Mouse (Mus musculus): ENCODE measurements around the gene Kif23. TPM values are rescaled to one million over a fixed set of nuclear protein-coding genes. Genes with fewer than 3 reads are reported as not detected.

The Kif23 gene
- total RNA-seq, 2 experiments from 2014 or later, result 106 to 190 TPM

DNA sequence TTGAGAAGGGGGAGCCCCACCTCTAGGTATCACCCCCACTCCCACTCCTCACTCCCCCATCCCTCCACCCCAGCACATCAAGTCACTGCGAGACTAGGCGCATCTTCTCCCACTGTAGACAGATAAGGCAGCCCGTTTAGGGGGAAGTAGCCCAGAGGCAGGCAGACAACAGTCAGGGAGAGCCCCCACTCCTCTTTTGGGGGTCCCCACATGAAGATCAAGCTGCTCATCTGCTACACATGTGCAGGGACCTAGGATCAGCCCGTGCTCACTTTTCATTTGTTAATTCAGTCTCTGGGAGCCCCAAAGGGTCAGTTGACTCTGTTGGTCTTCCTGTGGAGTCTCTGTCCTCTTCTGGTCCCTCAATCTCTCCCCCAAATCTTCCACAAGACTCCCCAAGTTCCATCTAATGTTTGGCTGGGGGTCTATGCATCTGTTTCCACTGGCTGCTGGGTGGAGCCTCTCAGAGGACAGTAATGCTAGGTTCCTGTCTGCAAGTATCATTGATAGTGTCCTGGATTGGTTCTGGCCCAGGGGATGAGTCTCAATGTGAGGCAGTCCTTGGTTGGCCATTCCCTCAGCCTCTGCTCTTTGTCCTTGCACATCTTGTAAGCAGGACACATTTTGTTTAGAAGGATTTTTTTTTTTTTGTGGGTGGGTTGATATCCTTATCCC, 38.8 kb downstream of the Kif23 start:
- ATAC-seq (replicated peaks; ENCODE audit: poor library complexity), result no peak

DNA sequence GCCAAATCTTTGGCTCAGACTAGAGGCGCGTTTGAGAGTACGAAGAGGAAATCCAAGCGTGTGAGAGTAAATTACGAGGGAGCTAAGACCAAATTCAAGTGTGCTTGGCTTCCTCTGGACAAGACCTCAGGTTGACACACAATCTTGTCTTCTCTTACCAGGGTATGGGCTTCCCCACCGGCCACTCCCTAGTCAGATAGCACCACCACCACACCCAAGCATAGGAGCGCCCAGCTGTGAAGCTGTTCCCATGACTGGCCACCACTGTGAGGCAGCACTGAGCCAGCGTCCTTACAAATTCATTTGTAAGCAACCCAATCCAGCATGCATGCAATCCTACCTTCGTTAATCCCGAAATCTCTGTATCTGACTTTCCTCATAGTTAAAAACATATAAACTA, 39.7 kb downstream of the Kif23 start:
- ATAC-seq (replicated peaks; ENCODE audit: poor library complexity), result peak; percentile 55

DNA sequence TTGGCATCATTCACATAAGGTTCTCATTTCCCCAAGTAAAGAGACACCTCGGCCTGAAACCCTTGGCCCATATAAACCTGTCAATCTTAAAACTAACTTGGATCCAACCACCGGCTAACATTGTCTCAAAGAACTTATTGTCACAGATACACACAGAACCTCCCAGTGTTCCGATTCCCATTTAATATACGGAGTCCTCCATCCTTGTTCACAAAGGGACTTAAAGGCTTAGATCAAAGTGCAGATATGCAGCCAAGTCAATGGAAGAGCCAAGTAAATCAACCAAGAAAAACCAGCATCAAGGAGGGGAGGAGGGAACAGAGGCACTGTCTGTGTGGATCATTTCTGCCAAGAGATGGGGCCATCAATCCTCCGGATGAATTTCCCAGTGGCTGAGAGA, 41.0 kb downstream of the Kif23 start:
- no peak for ATAC-seq (replicated peaks; ENCODE audit: poor library complexity)

GRCm38 (mm10) chr9:61904201-61904600, 42.4 kb downstream of the Kif23 start:
- no peak for ATAC-seq (replicated peaks; ENCODE audit: poor library complexity)

- ATAC-seq (replicated peaks; ENCODE audit: poor library complexity), result no peak
Measured at GRCm38 (mm10) chr9:61902445-61902844, 44.1 kb downstream of the Kif23 start.

- peak; percentile 32; the same call in 1 of the 2 replicates for ATAC-seq (replicated peaks; ENCODE audit: poor library complexity)
Measured at GRCm38 (mm10) chr9:61901574-61901973, 45.0 kb downstream of the Kif23 start.

GRCm38 (mm10) chr9:61899804-61900203, 46.8 kb downstream of the Kif23 start:
- peak; percentile 64 for ATAC-seq (replicated peaks; ENCODE audit: poor library complexity)

DNA sequence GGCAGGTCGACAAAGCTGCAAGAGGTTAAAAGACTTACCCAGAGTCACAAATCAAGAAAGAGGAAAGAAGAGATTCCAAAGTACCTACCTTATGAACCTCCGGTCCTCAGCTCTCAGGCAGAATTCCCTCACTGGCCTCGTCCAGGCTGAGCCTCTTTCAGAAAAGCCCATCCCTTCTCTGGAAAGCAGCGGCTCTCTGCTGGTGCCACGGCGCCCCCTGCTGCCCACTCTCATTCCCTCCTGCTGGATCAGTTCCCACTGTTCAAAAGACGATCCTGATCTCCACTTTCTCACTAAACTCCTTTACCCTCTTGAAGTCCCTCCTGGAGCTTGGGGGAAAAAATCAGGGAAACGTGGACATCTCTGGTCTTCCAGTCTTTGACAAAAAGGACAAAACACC, 48.2 kb downstream of the Kif23 start:
- ATAC-seq (replicated peaks; ENCODE audit: poor library complexity), result peak; percentile 82

- ATAC-seq (replicated peaks; ENCODE audit: poor library complexity), result no peak
Measured at GRCm38 (mm10) chr9:61895014-61895413, 51.6 kb downstream of the Kif23 start.

GRCm38 (mm10) chr9:61889855-61890254, 56.7 kb downstream of the Kif23 start:
- no peak for ATAC-seq (replicated peaks; ENCODE audit: poor library complexity)

- ATAC-seq (replicated peaks; ENCODE audit: poor library complexity), result no peak
Measured at GRCm38 (mm10) chr9:61887661-61888379, 58.8 kb downstream of the Kif23 start.

DNA sequence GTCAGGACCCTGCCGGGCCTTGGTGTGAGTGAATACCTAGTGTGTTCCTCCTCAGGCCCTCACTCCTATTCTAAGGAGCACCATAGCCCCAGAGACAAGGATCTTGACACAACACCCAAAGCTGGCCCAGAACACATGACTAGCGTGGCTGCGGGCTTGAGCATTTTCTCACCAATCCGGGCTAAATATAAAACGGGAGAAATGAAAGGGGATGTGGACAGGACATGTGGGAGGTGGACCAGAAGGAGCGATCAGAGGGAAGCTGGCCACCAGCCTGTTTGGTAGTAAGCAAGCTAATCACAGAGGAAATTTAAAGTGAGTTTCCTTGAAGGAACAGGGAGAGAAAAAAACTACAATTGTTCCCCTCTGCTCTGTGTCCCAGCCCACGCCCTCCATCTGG, 60.6 kb downstream of the Kif23 start:
- no peak for ATAC-seq (replicated peaks; ENCODE audit: poor library complexity)

DNA sequence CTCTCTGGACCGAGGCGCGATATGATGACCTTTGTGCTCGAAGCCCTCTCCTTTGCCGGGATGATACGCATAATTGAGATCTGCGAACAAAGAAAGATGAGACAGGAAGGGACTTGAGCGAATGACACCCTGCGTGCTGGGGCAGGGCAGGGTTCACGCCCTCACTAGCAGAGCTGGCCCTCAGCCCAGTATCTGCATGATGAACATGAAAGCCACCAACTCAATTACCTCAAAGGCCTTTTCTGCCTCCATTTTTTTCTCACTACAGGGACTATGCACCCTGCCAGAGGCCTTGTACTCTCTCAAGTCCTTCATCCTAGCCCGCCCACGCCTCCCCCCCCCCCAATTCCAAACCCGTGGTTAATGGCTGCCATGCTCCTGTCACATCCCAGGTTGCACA, 61.6 kb downstream of the Kif23 start:
- ATAC-seq (replicated peaks; ENCODE audit: poor library complexity), result no peak

GRCm38 (mm10) chr9:61884375-61884774, 62.2 kb downstream of the Kif23 start:
- ATAC-seq (replicated peaks; ENCODE audit: poor library complexity), result no peak

DNA sequence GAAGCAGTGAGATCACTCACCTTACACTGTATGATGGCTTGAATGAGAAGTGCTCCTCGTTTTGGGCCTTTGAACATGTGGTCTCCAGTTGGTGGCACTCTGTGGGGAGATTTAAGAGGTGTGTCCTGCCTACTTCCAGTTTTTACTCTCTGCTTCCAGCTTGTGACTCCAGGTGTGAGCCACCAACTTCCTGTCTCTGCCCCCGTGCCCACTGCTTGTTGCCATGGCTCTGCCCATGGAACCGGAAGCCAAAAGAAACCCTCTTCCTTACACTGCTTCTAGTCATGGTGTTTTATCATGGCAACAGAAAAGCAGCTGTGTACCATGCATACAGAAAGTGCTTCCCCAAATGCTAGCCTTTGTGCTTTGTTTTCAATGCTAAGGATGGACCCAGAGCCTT, 64.4 kb downstream of the Kif23 start:
- ATAC-seq (replicated peaks; ENCODE audit: poor library complexity), result peak; percentile 39; the same call in 1 of the 2 replicates

GRCm38 (mm10) chr9:61878889-61879288, 67.7 kb downstream of the Kif23 start:
- ATAC-seq (replicated peaks; ENCODE audit: poor library complexity), result peak; percentile 64; the same call in 1 of the 2 replicates

GRCm38 (mm10) chr9:61877373-61878112, 69.0 kb downstream of the Kif23 start:
- ATAC-seq (replicated peaks; ENCODE audit: poor library complexity), result no peak

GRCm38 (mm10) chr9:61873325-61873724, 73.2 kb downstream of the Kif23 start:
- ATAC-seq (replicated peaks; ENCODE audit: poor library complexity), result peak; percentile 34

GRCm38 (mm10) chr9:61872246-61872941, 74.2 kb downstream of the Kif23 start:
- no peak for ATAC-seq (replicated peaks; ENCODE audit: poor library complexity)

GRCm38 (mm10) chr9:61871839-61872238, 74.7 kb downstream of the Kif23 start:
- ATAC-seq (replicated peaks; ENCODE audit: poor library complexity), result no peak

DNA sequence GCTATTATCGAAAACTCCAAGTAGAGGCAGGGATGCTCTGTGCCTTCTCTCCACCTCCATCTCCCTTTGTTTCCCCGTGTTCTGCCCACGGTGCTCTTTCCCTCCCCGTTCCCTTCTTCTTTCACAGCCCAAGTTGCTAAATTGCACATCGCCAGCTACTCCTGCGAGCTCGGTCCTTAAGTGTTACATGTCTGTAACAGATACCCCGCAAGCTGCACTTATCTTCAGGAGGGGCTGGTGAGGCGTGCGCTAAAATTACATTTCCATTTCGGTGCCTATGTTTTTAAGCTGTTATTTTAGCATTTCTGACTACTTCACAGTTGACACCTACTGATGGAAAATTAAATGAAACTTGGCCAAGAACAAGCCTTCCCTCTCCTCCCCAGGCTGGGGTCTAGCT, 78.9 kb downstream of the Kif23 start:
- ATAC-seq (replicated peaks; ENCODE audit: poor library complexity), result no peak
